Mouse (Mus musculus): ENCODE data around the gene Trim5.
"Not testable (repeated sequence)": the region's sequence is repeated elsewhere in the genome, so short reads cannot be mapped to it uniquely, and the experiment has no call there.

The Trim5 gene

GRCm38 (mm10) chr7:104287576-104288443 is at the start of gene Trim5:
Gene Trim5, minus strand, starts transcription at chr7:104288094.
- not testable (repeated sequence) for ATAC-seq (ENCODE audit: insufficient number of reproducible peaks, low FRiP score, low TSS enrichment)

- not testable (repeated sequence) for ATAC-seq (ENCODE audit: insufficient number of reproducible peaks, low FRiP score, low TSS enrichment)
These were observed 47.7 kb upstream of the Trim5 start for GRCm38 (mm10) chr7:104335547-104335946.

- not testable (repeated sequence) for ATAC-seq (ENCODE audit: insufficient number of reproducible peaks, low FRiP score, low TSS enrichment)
These were observed 41.3 kb upstream of the Trim5 start, which contains the start of gene Trim34b for GRCm38 (mm10) chr7:104329171-104329570. Gene Trim34b, plus strand, starts transcription at chr7:104329471.

- ATAC-seq (ENCODE audit: insufficient number of reproducible peaks, low FRiP score, low TSS enrichment), result no peak
These were observed 34.1 kb upstream of the Trim5 start for GRCm38 (mm10) chr7:104322028-104322427.

GRCm38 (mm10) chr7:104315369-104316080 is 27.6 kb upstream of the Trim5 start, which contains the start of gene Trim12a:
Gene Trim12a, minus strand, starts transcription at chr7:104315466.
- not testable (repeated sequence) for ATAC-seq (ENCODE audit: insufficient number of reproducible peaks, low FRiP score, low TSS enrichment)

- no peak for ATAC-seq (ENCODE audit: insufficient number of reproducible peaks, low FRiP score, low TSS enrichment)
These were observed 27.0 kb upstream of the Trim5 start for GRCm38 (mm10) chr7:104314796-104315353.

- no peak for ATAC-seq (ENCODE audit: insufficient number of reproducible peaks, low FRiP score, low TSS enrichment)
These were observed 3.9 kb upstream of the Trim5 start for GRCm38 (mm10) chr7:104291638-104292400.

GRCm38 (mm10) chr7:104290641-104291040 is 2.7 kb upstream of the Trim5 start:
- ATAC-seq (ENCODE audit: insufficient number of reproducible peaks, low FRiP score, low TSS enrichment), result no peak

- not testable (repeated sequence) for ATAC-seq (ENCODE audit: insufficient number of reproducible peaks, low FRiP score, low TSS enrichment)
These were observed 8.5 kb downstream of the Trim5 start for GRCm38 (mm10) chr7:104279361-104279760.

GRCm38 (mm10) chr7:104265335-104265734 is 22.6 kb downstream of the Trim5 start:
- not testable (repeated sequence) for ATAC-seq (ENCODE audit: insufficient number of reproducible peaks, low FRiP score, low TSS enrichment)

- not testable (repeated sequence) for ATAC-seq (ENCODE audit: insufficient number of reproducible peaks, low FRiP score, low TSS enrichment)
These were observed 27.5 kb downstream of the Trim5 start for GRCm38 (mm10) chr7:104260380-104260779.

GRCm38 (mm10) chr7:104244287-104245181 is 43.4 kb downstream of the Trim5 start, which contains the start of gene Trim34a:
Gene Trim34a, plus strand, starts transcription at chr7:104244457.
- peak; percentile 49; the same call in 1 of the 2 replicates for ATAC-seq (ENCODE audit: insufficient number of reproducible peaks, low FRiP score, low TSS enrichment)

- no peak for ATAC-seq (ENCODE audit: insufficient number of reproducible peaks, low FRiP score, low TSS enrichment)
These were observed 44.3 kb downstream of the Trim5 start for GRCm38 (mm10) chr7:104243616-104244015.

GRCm38 (mm10) chr7:104240857-104241256 is 47.0 kb downstream of the Trim5 start:
- ATAC-seq (ENCODE audit: insufficient number of reproducible peaks, low FRiP score, low TSS enrichment), result no peak

- ATAC-seq (ENCODE audit: insufficient number of reproducible peaks, low FRiP score, low TSS enrichment), result no peak
These were observed 56.7 kb downstream of the Trim5 start for GRCm38 (mm10) chr7:104231203-104231602.

- no peak for ATAC-seq (ENCODE audit: insufficient number of reproducible peaks, low FRiP score, low TSS enrichment)
These were observed 69.0 kb downstream of the Trim5 start, which contains the start of gene Trim6 for GRCm38 (mm10) chr7:104218701-104219569. Gene Trim6, plus strand, starts transcription at chr7:104218793.

- ATAC-seq (ENCODE audit: insufficient number of reproducible peaks, low FRiP score, low TSS enrichment), result no peak
These were observed 70.0 kb downstream of the Trim5 start for GRCm38 (mm10) chr7:104217881-104218280.

- ATAC-seq (ENCODE audit: insufficient number of reproducible peaks, low FRiP score, low TSS enrichment), result no peak
These were observed 71.8 kb downstream of the Trim5 start for GRCm38 (mm10) chr7:104216011-104216535.
